Mouse (Mus musculus): Measurements from ENCODE around the gene Olfr1457. TPM values are rescaled to one million over a fixed set of nuclear protein-coding genes. Genes with fewer than 3 reads are reported as not detected.

Gene Olfr1457
- total RNA-seq (2014; rRNA removed; ENCODE audit: low replicate concordance) (not detected in 2 replicates), polyA plus RNA-seq (2015; fragmentation: Nextera tagmentation; extraction: Ambion mirVana) (not detected in 2 replicates)

DNA sequence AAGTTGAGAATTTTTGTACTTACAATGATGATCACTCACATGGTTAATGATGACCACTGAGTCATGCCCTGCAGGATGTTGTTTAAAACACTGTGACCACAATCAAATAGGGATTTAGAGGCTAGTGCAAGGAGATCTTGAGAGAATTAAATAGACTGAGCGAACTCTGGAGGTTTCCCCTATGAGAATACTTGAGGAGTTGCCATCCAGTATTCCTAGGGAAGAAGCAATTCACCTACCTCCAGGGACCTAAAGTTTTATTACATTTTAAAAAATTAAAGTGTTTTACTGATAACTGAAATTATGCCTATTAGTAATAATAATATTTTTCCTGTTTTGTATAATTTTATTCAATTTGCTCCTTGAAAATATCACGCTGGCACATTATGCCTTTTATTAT, at the start of gene Olfr1457:
Olfr1457 (minus strand) TSS at position 101 of the 400 bp plus-strand sequence.
- 53% methylated on average over 2 of the region's 2 CpGs for WGBS

DNA sequence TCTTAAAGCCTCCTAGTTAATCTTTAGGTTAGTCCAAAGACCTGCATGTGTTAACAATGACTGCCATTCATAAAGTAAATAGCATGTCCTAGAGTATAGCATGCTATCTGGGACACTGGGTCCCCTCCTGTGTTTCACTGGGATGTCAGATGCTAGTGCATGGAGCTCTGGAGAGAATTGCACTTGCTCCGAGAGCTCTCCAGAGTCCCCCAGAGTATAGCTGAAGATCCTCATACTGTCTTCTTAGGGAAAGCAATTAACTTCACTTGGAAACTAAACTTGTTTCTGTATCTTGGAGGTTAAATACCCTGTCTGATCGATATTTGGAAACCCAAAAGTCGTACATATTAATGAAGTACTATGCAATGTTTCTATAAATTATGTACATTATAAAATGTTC, 9.0 kb upstream of the Olfr1457 start, which contains the start of gene Olfr1458:
Olfr1458 (minus strand) TSS at position 101 of the 400 bp plus-strand sequence.
- Histone ChIP-seq H3K9me3 (replicated peaks; ENCODE audit: control insufficient read depth, low read length) (no peaks in the 10 kb centered on the region), H3K4me1 (ENCODE audit: control insufficient read depth, insufficient read depth) (no peaks in the 10 kb centered on the region), H3K36me3 (replicated peaks; ENCODE audit: control insufficient read depth, insufficient read depth, low read length) (no peaks in the 10 kb centered on the region), H3K4me2 (ENCODE audit: low read depth, low read length) (no peak within 1 kb of the TSS), H3K27me3 (ENCODE audit: control insufficient read depth, insufficient read depth, low read length) (no peaks in the 10 kb centered on the region), H3K27ac (ENCODE audit: low read depth) (no peak within 1 kb of the TSS), H3K9ac (replicated peaks; ENCODE audit: low read depth, low read length) (no peak within 1 kb of the TSS), H3K4me3 (ENCODE audit: low read depth, low read length) (no peak within 1 kb of the TSS)
- ATAC-seq (ENCODE audit: insufficient read depth, low read depth) (no peak), DNase-seq (ENCODE audit: low spot score) (no peak)
- 57% methylated on average over 3 of the region's 3 CpGs for WGBS
- no peak for TF ChIP-seq CTCF (IDR thresholded peaks at IDR 0.05; ENCODE audit: low read depth)
- no peak for TF ChIP-seq EP300 (IDR thresholded peaks at IDR 0.05; ENCODE audit: low read depth)

More for the DNA sequence above, at the start of gene Olfr1457:
- Histone ChIP-seq H3K9me3 (replicated peaks; ENCODE audit: control insufficient read depth, low read length) (0 out of 2 replicates have a peak, but pooled peaks cover 4% of the 10 kb centered on the region), H3K27me3 (ENCODE audit: control insufficient read depth, insufficient read depth, low read length) (no peaks in the 10 kb centered on the region), H3K4me1 (ENCODE audit: control insufficient read depth, insufficient read depth) (no peaks in the 10 kb centered on the region), H3K4me2 (ENCODE audit: low read depth, low read length) (no peak within 1 kb of the TSS), H3K27ac (ENCODE audit: low read depth) (no peak within 1 kb of the TSS), H3K9ac (replicated peaks; ENCODE audit: low read depth, low read length) (no peak within 1 kb of the TSS), H3K4me3 (ENCODE audit: low read depth, low read length) (no peak within 1 kb of the TSS), H3K36me3 (replicated peaks; ENCODE audit: control insufficient read depth, insufficient read depth, low read length) (no peaks in the 10 kb centered on the region)
- TF ChIP-seq EP300 (IDR thresholded peaks at IDR 0.05; ENCODE audit: low read depth) (no peak), CTCF (IDR thresholded peaks at IDR 0.05; ENCODE audit: low read depth) (no peak)
- DNase-seq (ENCODE audit: low spot score) = no peak
- ATAC-seq (ENCODE audit: insufficient read depth, low read depth) = no peak

DNA sequence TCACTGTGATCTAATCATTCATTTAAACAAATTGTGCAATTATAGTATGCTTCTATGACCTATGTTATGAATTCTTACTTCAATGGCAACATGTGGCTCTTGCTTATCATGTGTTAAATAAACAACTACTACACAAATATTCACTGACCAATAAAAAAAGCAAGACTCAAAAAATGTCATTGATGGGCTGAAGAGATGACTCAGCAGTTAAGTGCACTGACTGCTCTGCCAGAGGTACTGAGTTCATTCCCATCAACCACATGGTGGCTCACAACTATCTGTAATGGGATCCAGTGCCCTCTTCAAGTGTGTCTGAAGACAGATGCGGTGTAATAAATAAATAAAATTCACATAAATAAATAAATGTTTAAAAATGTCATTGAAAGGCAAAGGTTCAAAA, 3.8 kb downstream of the Olfr1457 start:
- no peaks in the 10 kb centered on the region for H3K27me3 ChIP-seq (ENCODE audit: control insufficient read depth, insufficient read depth, low read length)
- DNase-seq (ENCODE audit: low spot score) = no peak
- peaks cover 16% of the 10 kb centered on the region; the same call in 1 of the 2 replicates for H3K9me3 ChIP-seq (replicated peaks; ENCODE audit: control insufficient read depth, low read length)
- no peaks in the 10 kb centered on the region for H3K4me1 ChIP-seq (ENCODE audit: control insufficient read depth, insufficient read depth)
- no peak overlapping the region for H3K9ac ChIP-seq (replicated peaks; ENCODE audit: low read depth, low read length)
- TF ChIP-seq EP300 (IDR thresholded peaks at IDR 0.05; ENCODE audit: low read depth) (no peak), CTCF (IDR thresholded peaks at IDR 0.05; ENCODE audit: low read depth) (no peak)
- no peaks in the 10 kb centered on the region for H3K36me3 ChIP-seq (replicated peaks; ENCODE audit: control insufficient read depth, insufficient read depth, low read length)
- no peak overlapping the region for H3K4me2 ChIP-seq (ENCODE audit: low read depth, low read length)
- WGBS = 59% methylated on average over 1 of the region's 1 CpGs
- no peak overlapping the region for H3K4me3 ChIP-seq (ENCODE audit: low read depth, low read length)
- no peak for ATAC-seq (ENCODE audit: insufficient read depth, low read depth)
- no peak overlapping the region for H3K27ac ChIP-seq (ENCODE audit: low read depth)

DNA sequence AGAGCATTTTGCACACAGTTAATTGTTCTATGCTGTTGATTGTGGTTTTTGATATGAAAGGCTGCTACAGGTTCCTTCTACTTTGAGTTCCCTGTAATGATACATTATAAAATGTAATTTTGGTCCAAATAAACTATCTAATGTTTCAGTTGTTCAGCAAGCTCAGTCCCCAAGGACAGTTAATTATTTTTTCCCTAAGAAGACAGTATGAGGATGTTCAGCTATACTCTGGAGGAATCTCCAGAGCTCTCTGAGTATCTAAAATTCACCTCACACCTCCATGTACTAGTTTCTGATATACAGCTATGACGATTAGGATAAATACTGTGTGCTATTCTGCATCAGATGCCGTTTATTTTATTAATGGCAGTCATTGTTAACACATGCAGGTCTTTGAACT, 37.4 kb downstream of the Olfr1457 start, which contains the start of gene Olfr1454:
Olfr1454 (plus strand) TSS at position 301 of the 400 bp plus-strand sequence.
- H3K9ac ChIP-seq (replicated peaks; ENCODE audit: low read depth, low read length) = no peak within 1 kb of the TSS
- H3K4me3 ChIP-seq (ENCODE audit: low read depth, low read length) = no peak within 1 kb of the TSS
- H3K36me3 ChIP-seq (replicated peaks; ENCODE audit: control insufficient read depth, insufficient read depth, low read length) = no peaks in the 10 kb centered on the region
- H3K4me2 ChIP-seq (ENCODE audit: low read depth, low read length) = no peak within 1 kb of the TSS
- H3K27me3 ChIP-seq (ENCODE audit: control insufficient read depth, insufficient read depth, low read length) = no peaks in the 10 kb centered on the region
- ATAC-seq (ENCODE audit: insufficient read depth, low read depth) (no peak), DNase-seq (ENCODE audit: low spot score) (no peak)
- peaks cover 9% of the 10 kb centered on the region; the same call in 1 of the 2 replicates for H3K9me3 ChIP-seq (replicated peaks; ENCODE audit: control insufficient read depth, low read length)
- 40% methylated on average over 2 of the region's 2 CpGs for WGBS
- no peak within 1 kb of the TSS for H3K27ac ChIP-seq (ENCODE audit: low read depth)
- TF ChIP-seq EP300 (IDR thresholded peaks at IDR 0.05; ENCODE audit: low read depth) = no peak
- no peak for TF ChIP-seq CTCF (IDR thresholded peaks at IDR 0.05; ENCODE audit: low read depth)
- no peaks in the 10 kb centered on the region for H3K4me1 ChIP-seq (ENCODE audit: control insufficient read depth, insufficient read depth)

Other genes starting within 250 kb of the Olfr1457 start
- not detected in 2 replicates for gene Olfr1444, start 240.6 kb downstream of the Olfr1457 start, total RNA-seq (2014; rRNA removed; ENCODE audit: low replicate concordance)
- not detected in 2 replicates for gene Olfr1444, start 240.6 kb downstream of the Olfr1457 start, polyA plus RNA-seq (2015; fragmentation: Nextera tagmentation; extraction: Ambion mirVana)
- gene Olfr1445, start 214.0 kb downstream of the Olfr1457 start, total RNA-seq (2014; rRNA removed; ENCODE audit: low replicate concordance) = not detected in 2 replicates
- not detected in 2 replicates for gene Olfr1445, start 214.0 kb downstream of the Olfr1457 start, polyA plus RNA-seq (2015; fragmentation: Nextera tagmentation; extraction: Ambion mirVana)
- not detected in 2 replicates for gene Olfr1446, start 204.4 kb downstream of the Olfr1457 start, total RNA-seq (2014; rRNA removed; ENCODE audit: low replicate concordance)
- gene Olfr1446, start 204.4 kb downstream of the Olfr1457 start, polyA plus RNA-seq (2015; fragmentation: Nextera tagmentation; extraction: Ambion mirVana) = not detected in 2 replicates
- not detected in 2 replicates for gene Olfr1447, start 194.1 kb downstream of the Olfr1457 start, total RNA-seq (2014; rRNA removed; ENCODE audit: low replicate concordance)
- gene Olfr1447, start 194.1 kb downstream of the Olfr1457 start, polyA plus RNA-seq (2015; fragmentation: Nextera tagmentation; extraction: Ambion mirVana) = not detected in 2 replicates
- gene Olfr1448, start 173.5 kb downstream of the Olfr1457 start, total RNA-seq (2014; rRNA removed; ENCODE audit: low replicate concordance) = not detected in 2 replicates
- not detected in 2 replicates for gene Olfr1448, start 173.5 kb downstream of the Olfr1457 start, polyA plus RNA-seq (2015; fragmentation: Nextera tagmentation; extraction: Ambion mirVana)
- gene Olfr1449, start 167.1 kb downstream of the Olfr1457 start, total RNA-seq (2014; rRNA removed; ENCODE audit: low replicate concordance) = not detected in 2 replicates
- gene Olfr1449, start 167.1 kb downstream of the Olfr1457 start, polyA plus RNA-seq (2015; fragmentation: Nextera tagmentation; extraction: Ambion mirVana) = not detected in 2 replicates
- not detected in 2 replicates for gene Olfr1450, start 147.6 kb downstream of the Olfr1457 start, total RNA-seq (2014; rRNA removed; ENCODE audit: low replicate concordance)
- gene Olfr1450, start 147.6 kb downstream of the Olfr1457 start, polyA plus RNA-seq (2015; fragmentation: Nextera tagmentation; extraction: Ambion mirVana) = not detected in 2 replicates
- gene Olfr1451, start 102.9 kb downstream of the Olfr1457 start, total RNA-seq (2014; rRNA removed; ENCODE audit: low replicate concordance) = not detected in 2 replicates
- gene Olfr1451, start 102.9 kb downstream of the Olfr1457 start, polyA plus RNA-seq (2015; fragmentation: Nextera tagmentation; extraction: Ambion mirVana) = not detected in 2 replicates
- not detected in 2 replicates for gene Olfr1453, start 69.6 kb downstream of the Olfr1457 start, total RNA-seq (2014; rRNA removed; ENCODE audit: low replicate concordance)
- gene Olfr1453, start 69.6 kb downstream of the Olfr1457 start, polyA plus RNA-seq (2015; fragmentation: Nextera tagmentation; extraction: Ambion mirVana) = not detected in 2 replicates
- gene Olfr1454, start 37.3 kb downstream of the Olfr1457 start, total RNA-seq (2014; rRNA removed; ENCODE audit: low replicate concordance) = not detected in 2 replicates
- gene Olfr1454, start 37.3 kb downstream of the Olfr1457 start, polyA plus RNA-seq (2015; fragmentation: Nextera tagmentation; extraction: Ambion mirVana) = not detected in 2 replicates
- not detected in 2 replicates for gene Olfr1458, start 8.9 kb upstream of the Olfr1457 start, total RNA-seq (2014; rRNA removed; ENCODE audit: low replicate concordance)
- gene Olfr1458, start 8.9 kb upstream of the Olfr1457 start, polyA plus RNA-seq (2015; fragmentation: Nextera tagmentation; extraction: Ambion mirVana) = not detected in 2 replicates
- gene Olfr1459, start 51.7 kb upstream of the Olfr1457 start, total RNA-seq (2014; rRNA removed; ENCODE audit: low replicate concordance) = not detected in 2 replicates
- not detected in 2 replicates for gene Olfr1459, start 51.7 kb upstream of the Olfr1457 start, polyA plus RNA-seq (2015; fragmentation: Nextera tagmentation; extraction: Ambion mirVana)
- gene Olfr1461, start 65.1 kb upstream of the Olfr1457 start, total RNA-seq (2014; rRNA removed; ENCODE audit: low replicate concordance) = not detected in 2 replicates
- not detected in 2 replicates for gene Olfr1461, start 65.1 kb upstream of the Olfr1457 start, polyA plus RNA-seq (2015; fragmentation: Nextera tagmentation; extraction: Ambion mirVana)
- not detected in 2 replicates for gene Olfr1462, start 87.8 kb upstream of the Olfr1457 start, total RNA-seq (2014; rRNA removed; ENCODE audit: low replicate concordance)
- gene Olfr1462, start 87.8 kb upstream of the Olfr1457 start, polyA plus RNA-seq (2015; fragmentation: Nextera tagmentation; extraction: Ambion mirVana) = not detected in 2 replicates
- gene Olfr1463, start 133.4 kb upstream of the Olfr1457 start, total RNA-seq (2014; rRNA removed; ENCODE audit: low replicate concordance) = not detected in 2 replicates
- not detected in 2 replicates for gene Olfr1463, start 133.4 kb upstream of the Olfr1457 start, polyA plus RNA-seq (2015; fragmentation: Nextera tagmentation; extraction: Ambion mirVana)
- gene Olfr1465, start 217.7 kb upstream of the Olfr1457 start, total RNA-seq (2014; rRNA removed; ENCODE audit: low replicate concordance) = not detected in 2 replicates
- gene Olfr1465, start 217.7 kb upstream of the Olfr1457 start, polyA plus RNA-seq (2015; fragmentation: Nextera tagmentation; extraction: Ambion mirVana) = not detected in 2 replicates
- gene Olfr1466, start 241.0 kb upstream of the Olfr1457 start, total RNA-seq (2014; rRNA removed; ENCODE audit: low replicate concordance) = not detected in 2 replicates
- not detected in 2 replicates for gene Olfr1466, start 241.0 kb upstream of the Olfr1457 start, polyA plus RNA-seq (2015; fragmentation: Nextera tagmentation; extraction: Ambion mirVana)

Data from heart, postnatal 0 days (tissue).